Mouse (Mus musculus): Measurements from ENCODE around the gene Ankrd61. TPM values are rescaled to one million over a fixed set of nuclear protein-coding genes. Genes with fewer than 3 reads are reported as not detected.

Ankrd61 gene
- 0.22 and 0.29 TPM in 2 replicates for polyA plus RNA-seq (2015; fragmentation: Nextera tagmentation; extraction: Ambion mirVana)

GRCm38 (mm10) chr5:143897635-143898330 lies at the start of gene Ankrd61:
Gene Ankrd61 (minus strand): TSS chr5:143897685.
- H3K9ac ChIP-seq = no peak within 1 kb of the TSS
- no peaks in the 10 kb centered on the region for H3K27me3 ChIP-seq
- no peak within 1 kb of the TSS for H3K4me3 ChIP-seq
- H3K4me1 ChIP-seq = no peaks in the 10 kb centered on the region
- peaks cover 83% of the 10 kb centered on the region for H3K36me3 ChIP-seq
- no peak within 1 kb of the TSS for H3K4me2 ChIP-seq (replicated peaks)
- 90% methylated on average over 14 of the region's 14 CpGs for WGBS
- no peak for ATAC-seq (ENCODE audit: low FRiP score, low read depth)
- no peak within 1 kb of the TSS for H3K27ac ChIP-seq
- H3K9me3 ChIP-seq = no peaks in the 10 kb centered on the region

- H3K9ac ChIP-seq = no peak overlapping the region
- H3K4me3 ChIP-seq = no peak overlapping the region
- H3K4me1 ChIP-seq = no peaks in the 10 kb centered on the region
- H3K9me3 ChIP-seq = no peaks in the 10 kb centered on the region
- no peaks in the 10 kb centered on the region for H3K27me3 ChIP-seq
- ATAC-seq (ENCODE audit: low FRiP score, low read depth) = no peak
- no peak overlapping the region for H3K27ac ChIP-seq
- 85% methylated on average over 14 of the region's 14 CpGs for WGBS
- H3K4me2 ChIP-seq (replicated peaks) = no peak overlapping the region
- H3K36me3 ChIP-seq = no peaks in the 10 kb centered on the region
Measured at GRCm38 (mm10) chr5:143943231-143944125, 46.0 kb upstream of the Ankrd61 start.

- Histone ChIP-seq H3K9me3 (no peaks in the 10 kb centered on the region), H3K4me1 (no peaks in the 10 kb centered on the region), H3K4me2 (replicated peaks) (peak overlapping the region; percentile 19; the same call in 1 of the 2 replicates), H3K4me3 (no peak overlapping the region), H3K27me3 (no peaks in the 10 kb centered on the region), H3K36me3 (no peaks in the 10 kb centered on the region), H3K27ac (no peak overlapping the region), H3K9ac (no peak overlapping the region)
- WGBS = 21% methylated on average over 10 of the region's 10 CpGs
- no peak for ATAC-seq (ENCODE audit: low FRiP score, low read depth)
Measured at GRCm38 (mm10) chr5:143941588-143941987, 44.1 kb upstream of the Ankrd61 start.

GRCm38 (mm10) chr5:143936156-143936555 lies 38.7 kb upstream of the Ankrd61 start:
- H3K4me1 ChIP-seq = no peaks in the 10 kb centered on the region
- no peak overlapping the region for H3K9ac ChIP-seq
- H3K27ac ChIP-seq = no peak overlapping the region
- no peak for ATAC-seq (ENCODE audit: low FRiP score, low read depth)
- no peak overlapping the region for H3K4me2 ChIP-seq (replicated peaks)
- H3K9me3 ChIP-seq = no peaks in the 10 kb centered on the region
- no peaks in the 10 kb centered on the region for H3K27me3 ChIP-seq
- peaks cover 9% of the 10 kb centered on the region for H3K36me3 ChIP-seq
- 85% methylated on average over 9 of the region's 9 CpGs for WGBS
- H3K4me3 ChIP-seq = no peak overlapping the region

GRCm38 (mm10) chr5:143933875-143934274 lies 36.4 kb upstream of the Ankrd61 start:
- peaks cover 30% of the 10 kb centered on the region for H3K36me3 ChIP-seq
- H3K4me1 ChIP-seq = no peaks in the 10 kb centered on the region
- no peaks in the 10 kb centered on the region for H3K9me3 ChIP-seq
- no peak overlapping the region for H3K9ac ChIP-seq
- 91% methylated on average over 1 of the region's 1 CpGs for WGBS
- no peak overlapping the region for H3K27ac ChIP-seq
- no peak overlapping the region for H3K4me3 ChIP-seq
- H3K4me2 ChIP-seq (replicated peaks) = no peak overlapping the region
- ATAC-seq (ENCODE audit: low FRiP score, low read depth) = no peak
- H3K27me3 ChIP-seq = no peaks in the 10 kb centered on the region

GRCm38 (mm10) chr5:143933414-143933813 lies 35.9 kb upstream of the Ankrd61 start:
- no peaks in the 10 kb centered on the region for H3K4me1 ChIP-seq
- H3K9ac ChIP-seq = no peak overlapping the region
- no peak overlapping the region for H3K4me3 ChIP-seq
- WGBS = 91% methylated on average over 11 of the region's 11 CpGs
- no peak for ATAC-seq (ENCODE audit: low FRiP score, low read depth)
- H3K36me3 ChIP-seq = peaks cover 35% of the 10 kb centered on the region
- H3K4me2 ChIP-seq (replicated peaks) = no peak overlapping the region
- no peaks in the 10 kb centered on the region for H3K27me3 ChIP-seq
- no peak overlapping the region for H3K27ac ChIP-seq
- no peaks in the 10 kb centered on the region for H3K9me3 ChIP-seq

GRCm38 (mm10) chr5:143932831-143933230 lies 35.3 kb upstream of the Ankrd61 start, which contains the start of gene Rsph10b:
Gene Rsph10b (plus strand): TSS chr5:143933035.
- 22% methylated on average over 8 of the region's 8 CpGs for WGBS
- H3K36me3 ChIP-seq = peaks cover 41% of the 10 kb centered on the region
- H3K27me3 ChIP-seq = no peaks in the 10 kb centered on the region
- ATAC-seq (ENCODE audit: low FRiP score, low read depth) = no peak
- H3K4me2 ChIP-seq (replicated peaks) = no peak within 1 kb of the TSS
- no peak within 1 kb of the TSS for H3K9ac ChIP-seq
- no peaks in the 10 kb centered on the region for H3K4me1 ChIP-seq
- H3K27ac ChIP-seq = no peak within 1 kb of the TSS
- H3K4me3 ChIP-seq = no peak within 1 kb of the TSS
- no peaks in the 10 kb centered on the region for H3K9me3 ChIP-seq

GRCm38 (mm10) chr5:143931863-143932580 lies 34.5 kb upstream of the Ankrd61 start:
- Histone ChIP-seq H3K4me1 (no peaks in the 10 kb centered on the region), H3K9ac (no peak overlapping the region), H3K4me2 (replicated peaks) (no peak overlapping the region), H3K27ac (no peak overlapping the region), H3K27me3 (no peaks in the 10 kb centered on the region), H3K36me3 (peaks cover 46% of the 10 kb centered on the region), H3K4me3 (no peak overlapping the region), H3K9me3 (no peaks in the 10 kb centered on the region)
- 80% methylated on average over 6 of the region's 6 CpGs for WGBS
- ATAC-seq (ENCODE audit: low FRiP score, low read depth) = no peak

- 95% methylated on average over 12 of the region's 12 CpGs for WGBS
- H3K4me1 ChIP-seq = no peaks in the 10 kb centered on the region
Measured at GRCm38 (mm10) chr5:143930656-143931055, 33.2 kb upstream of the Ankrd61 start.

GRCm38 (mm10) chr5:143929291-143929690 lies 31.8 kb upstream of the Ankrd61 start:
- no peak overlapping the region for H3K9ac ChIP-seq
- peaks cover 73% of the 10 kb centered on the region for H3K36me3 ChIP-seq
- no peak overlapping the region for H3K4me2 ChIP-seq (replicated peaks)

More at GRCm38 (mm10) chr5:143930656-143931055, 33.2 kb upstream of the Ankrd61 start:
- Histone ChIP-seq H3K27ac (no peak overlapping the region), H3K36me3 (peaks cover 59% of the 10 kb centered on the region), H3K4me3 (no peak overlapping the region), H3K27me3 (no peaks in the 10 kb centered on the region), H3K9me3 (no peaks in the 10 kb centered on the region), H3K9ac (no peak overlapping the region), H3K4me2 (replicated peaks) (no peak overlapping the region)
- no peak for ATAC-seq (ENCODE audit: low FRiP score, low read depth)

GRCm38 (mm10) chr5:143927875-143928274 lies 30.4 kb upstream of the Ankrd61 start, which contains the start of gene Gm42421:
Gene Gm42421 (plus strand): TSS chr5:143928175.
- Histone ChIP-seq H3K4me1 (no peaks in the 10 kb centered on the region), H3K9ac (no peak within 1 kb of the TSS), H3K36me3 (peaks cover 85% of the 10 kb centered on the region), H3K9me3 (no peaks in the 10 kb centered on the region), H3K27me3 (no peaks in the 10 kb centered on the region), H3K4me3 (no peak within 1 kb of the TSS), H3K4me2 (replicated peaks) (no peak within 1 kb of the TSS), H3K27ac (no peak within 1 kb of the TSS)
- ATAC-seq (ENCODE audit: low FRiP score, low read depth) = no peak
- 95% methylated on average over 8 of the region's 8 CpGs for WGBS

More at GRCm38 (mm10) chr5:143929291-143929690, 31.8 kb upstream of the Ankrd61 start:
- WGBS = 86% methylated on average over 4 of the region's 4 CpGs
- Histone ChIP-seq H3K4me3 (no peak overlapping the region), H3K4me1 (no peaks in the 10 kb centered on the region), H3K9me3 (no peaks in the 10 kb centered on the region), H3K27ac (no peak overlapping the region), H3K27me3 (no peaks in the 10 kb centered on the region)
- ATAC-seq (ENCODE audit: low FRiP score, low read depth) = no peak
